Mouse (Mus musculus) liver, embryonic 12.5 days (tissue): ENCODE results near the gene 4930518I15Rik. TPM values are rescaled to one million over a fixed set of nuclear protein-coding genes. Genes with fewer than 3 reads are reported as not detected.

Experiments
- ATAC-seq: fragments of 200-750 bp; cut with Nextera tagmentation; 2 replicates; pipeline ENCODE4 v1.8.0; 2017; ENCODE audit warnings: moderate number of reproducible peaks, mild to moderate bottlenecking, moderate library complexity
- H3K27ac ChIP-seq: fragments of 300-500 bp; sonication (generic); 2 replicates; pipeline ENCODE4 v1.5.1; 2016; ENCODE audit warnings: mild to moderate bottlenecking
- H3K27me3 ChIP-seq: fragments of 300-500 bp; sonication (generic); replicated peaks from 2 replicates; pipeline ENCODE4 v1.6.1; 2016; ENCODE audit warnings: mild to moderate bottlenecking, moderate library complexity
- H3K36me3 ChIP-seq: fragments of 300-500 bp; sonication (generic); 2 replicates; pipeline ENCODE4 v1.6.1; 2016; ENCODE audit warnings: mild to moderate bottlenecking, moderate library complexity
- H3K4me1 ChIP-seq: fragments of 300-500 bp; sonication (generic); 2 replicates; pipeline ENCODE4 v1.6.1; 2016
- H3K4me2 ChIP-seq: fragments of 300-500 bp; sonication (generic); 2 replicates; pipeline ENCODE4 v1.6.1; 2016; ENCODE audit warnings: mild to moderate bottlenecking, moderate library complexity
- H3K4me3 ChIP-seq: fragments of 300-500 bp; sonication (generic); 2 replicates; pipeline ENCODE4 v1.5.1; 2016; ENCODE audit warnings: mild to moderate bottlenecking, moderate library complexity
- H3K9ac ChIP-seq: fragments of 300-500 bp; sonication (generic); 2 replicates; pipeline ENCODE4 v1.6.1; 2016; ENCODE audit warnings: mild to moderate bottlenecking, moderate library complexity
- H3K9me3 ChIP-seq: fragments of 300-500 bp; sonication (generic); replicated peaks from 2 replicates; pipeline ENCODE4 v1.6.1; 2016; ENCODE audit warnings: mild to moderate bottlenecking, moderate library complexity
- WGBS: fragments of 180-500 bp; shearing (Covaris S2); methylation state at CpG from one replicate; pipeline ENCODE4 v1.1.7; 2016; ENCODE audit not compliant: insufficient replicate concordance; 5-methylcytosine and 5-hydroxymethylcytosine counted together
- polyA plus RNA-seq: library from polyadenylated mRNA; unstranded; fragments of >200 nt; fragmentation: Nextera tagmentation; extraction: Ambion mirVana; gene quantifications from 2 replicates; pipeline ENCODE4 v1.2.1, GENCODE M21; 2016

The 4930518I15Rik gene
- polyA plus RNA-seq, 1 experiment from 2014 or later = 2.7 TPM

GRCm38 (mm10) chr2:156874047-156874759 is 16.5 kb upstream of the 4930518I15Rik start:
- H3K36me3 ChIP-seq = peaks cover 67% of the 10 kb centered on the region
- H3K4me2 ChIP-seq = peak overlapping the region; percentile 31; the same call in 1 of the 2 replicates
- peak overlapping the region; percentile 55 for H3K9ac ChIP-seq
- peak overlapping the region; percentile 45; the same call in 1 of the 2 replicates for H3K27ac ChIP-seq
- H3K9me3 ChIP-seq = no peaks in the 10 kb centered on the region
- WGBS = 66% methylated on average over 8 of the region's 8 CpGs
- H3K4me1 ChIP-seq = peaks cover 52% of the 10 kb centered on the region
- ATAC-seq = 0 out of 2 replicates have a peak, but pooled peaks have one; percentile 40
- H3K4me3 ChIP-seq = no peak overlapping the region
- no peaks in the 10 kb centered on the region for H3K27me3 ChIP-seq

GRCm38 (mm10) chr2:156873629-156874028 is 15.9 kb upstream of the 4930518I15Rik start:
- Histone ChIP-seq H3K9me3 (no peaks in the 10 kb centered on the region), H3K4me1 (peaks cover 52% of the 10 kb centered on the region), H3K4me3 (no peak overlapping the region), H3K4me2 (peak overlapping the region; percentile 31; the same call in 1 of the 2 replicates), H3K9ac (peak overlapping the region; percentile 55), H3K27ac (peak overlapping the region; percentile 45; the same call in 1 of the 2 replicates), H3K36me3 (peaks cover 73% of the 10 kb centered on the region), H3K27me3 (no peaks in the 10 kb centered on the region)
- 24% methylated on average over 5 of the region's 5 CpGs for WGBS
- ATAC-seq = peak; percentile 65

GRCm38 (mm10) chr2:156870519-156870918 is 12.8 kb upstream of the 4930518I15Rik start:
- H3K36me3 ChIP-seq = peaks cover 100% of the 10 kb centered on the region
- 0 out of 2 replicates have a peak overlapping the region, but pooled peaks have one; percentile 21 for H3K27ac ChIP-seq
- peaks cover 54% of the 10 kb centered on the region for H3K4me1 ChIP-seq
- H3K9ac ChIP-seq = no peak overlapping the region
- no peak for ATAC-seq
- no peaks in the 10 kb centered on the region for H3K9me3 ChIP-seq
- 49% methylated on average over 6 of the region's 6 CpGs for WGBS
- no peak overlapping the region for H3K4me2 ChIP-seq
- no peaks in the 10 kb centered on the region for H3K27me3 ChIP-seq
- no peak overlapping the region for H3K4me3 ChIP-seq

GRCm38 (mm10) chr2:156869554-156869953 is 11.8 kb upstream of the 4930518I15Rik start:
- no peak overlapping the region for H3K4me3 ChIP-seq
- H3K4me1 ChIP-seq = peaks cover 60% of the 10 kb centered on the region
- H3K4me2 ChIP-seq = no peak overlapping the region
- peaks cover 100% of the 10 kb centered on the region for H3K36me3 ChIP-seq
- 87% methylated on average over 7 of the region's 7 CpGs for WGBS
- no peak overlapping the region for H3K9ac ChIP-seq
- no peak overlapping the region for H3K27ac ChIP-seq
- no peaks in the 10 kb centered on the region for H3K27me3 ChIP-seq
- ATAC-seq = no peak
- H3K9me3 ChIP-seq = no peaks in the 10 kb centered on the region

GRCm38 (mm10) chr2:156868994-156869393 is 11.2 kb upstream of the 4930518I15Rik start:
- H3K9ac ChIP-seq = no peak overlapping the region
- no peaks in the 10 kb centered on the region for H3K27me3 ChIP-seq
- no peak overlapping the region for H3K4me3 ChIP-seq
- 68% methylated on average over 8 of the region's 8 CpGs for WGBS
- peaks cover 60% of the 10 kb centered on the region for H3K4me1 ChIP-seq
- no peak overlapping the region for H3K4me2 ChIP-seq
- no peaks in the 10 kb centered on the region for H3K9me3 ChIP-seq
- peaks cover 97% of the 10 kb centered on the region for H3K36me3 ChIP-seq
- peak overlapping the region; percentile 39; the same call in 1 of the 2 replicates for H3K27ac ChIP-seq
- no peak for ATAC-seq

GRCm38 (mm10) chr2:156864481-156864880 is 6.7 kb upstream of the 4930518I15Rik start:
- Histone ChIP-seq H3K9me3 (no peaks in the 10 kb centered on the region), H3K9ac (peak overlapping the region; percentile 99), H3K36me3 (peaks cover 55% of the 10 kb centered on the region), H3K27me3 (no peaks in the 10 kb centered on the region), H3K4me3 (peak overlapping the region; percentile 97), H3K4me1 (peaks cover 59% of the 10 kb centered on the region), H3K27ac (peak overlapping the region; percentile 96), H3K4me2 (peak overlapping the region; percentile 75)
- ATAC-seq = no peak
- WGBS = 68% methylated on average over 3 of the region's 3 CpGs

GRCm38 (mm10) chr2:156863487-156864160 is 5.9 kb upstream of the 4930518I15Rik start:
- H3K4me3 ChIP-seq = peak overlapping the region; percentile 97
- H3K4me2 ChIP-seq = peak overlapping the region; percentile 75
- WGBS = under 1% methylated on average over 28 of the region's 28 CpGs
- H3K9ac ChIP-seq = peak overlapping the region; percentile 99
- no peaks in the 10 kb centered on the region for H3K27me3 ChIP-seq
- H3K36me3 ChIP-seq = peaks cover 53% of the 10 kb centered on the region
- H3K27ac ChIP-seq = peak overlapping the region; percentile 96
- ATAC-seq = peak; percentile 57
- H3K9me3 ChIP-seq = no peaks in the 10 kb centered on the region
- peaks cover 51% of the 10 kb centered on the region for H3K4me1 ChIP-seq

GRCm38 (mm10) chr2:156862772-156863486 is 5.2 kb upstream of the 4930518I15Rik start, which contains the start of gene Rab5if:
Rab5if (plus strand) TSS chr2:156863128.
- Histone ChIP-seq H3K27me3 (no peaks in the 10 kb centered on the region), H3K4me2 (peak within 1 kb of the TSS; percentile 75)

GRCm38 (mm10) chr2:156862041-156862717 is 4.4 kb upstream of the 4930518I15Rik start:
- ATAC-seq = no peak
- peaks cover 43% of the 10 kb centered on the region for H3K4me1 ChIP-seq
- WGBS = under 1% methylated on average over 19 of the region's 19 CpGs

More at GRCm38 (mm10) chr2:156862772-156863486, 5.2 kb upstream of the 4930518I15Rik start, which contains the start of gene Rab5if:
- Histone ChIP-seq H3K9ac (peak within 1 kb of the TSS; percentile 99), H3K4me1 (peaks cover 49% of the 10 kb centered on the region), H3K4me3 (peak within 1 kb of the TSS; percentile 97), H3K9me3 (no peaks in the 10 kb centered on the region), H3K36me3 (peaks cover 53% of the 10 kb centered on the region), H3K27ac (peak within 1 kb of the TSS; percentile 96)
- WGBS = under 1% methylated on average over 95 of the region's 98 CpGs
- ATAC-seq = peak; percentile 94

GRCm38 (mm10) chr2:156858671-156859070 is 925 bp upstream of the 4930518I15Rik start:
- 81% methylated on average over 7 of the region's 7 CpGs for WGBS
- Histone ChIP-seq H3K36me3 (peaks cover 49% of the 10 kb centered on the region), H3K4me2 (no peak overlapping the region), H3K9ac (no peak overlapping the region), H3K9me3 (no peaks in the 10 kb centered on the region), H3K27ac (no peak overlapping the region), H3K27me3 (no peaks in the 10 kb centered on the region), H3K4me3 (no peak overlapping the region), H3K4me1 (peaks cover 17% of the 10 kb centered on the region)
- no peak for ATAC-seq

More at GRCm38 (mm10) chr2:156862041-156862717, 4.4 kb upstream of the 4930518I15Rik start:
- Histone ChIP-seq H3K27me3 (no peaks in the 10 kb centered on the region), H3K9ac (peak overlapping the region; percentile 80), H3K36me3 (peaks cover 50% of the 10 kb centered on the region), H3K9me3 (no peaks in the 10 kb centered on the region), H3K4me3 (peak overlapping the region; percentile 97), H3K27ac (peak overlapping the region; percentile 96), H3K4me2 (peak overlapping the region; percentile 75)

- H3K27ac ChIP-seq = peak overlapping the region; percentile 60
- peaks cover 17% of the 10 kb centered on the region for H3K4me1 ChIP-seq
- WGBS = 71% methylated on average over 3 of the region's 3 CpGs
- no peaks in the 10 kb centered on the region for H3K27me3 ChIP-seq
- H3K4me3 ChIP-seq = no peak overlapping the region
- H3K9me3 ChIP-seq = no peaks in the 10 kb centered on the region
- peaks cover 51% of the 10 kb centered on the region for H3K36me3 ChIP-seq
- no peak overlapping the region for H3K4me2 ChIP-seq
- no peak for ATAC-seq
- no peak overlapping the region for H3K9ac ChIP-seq
Observed at GRCm38 (mm10) chr2:156857385-156857791, 358 bp downstream of the 4930518I15Rik start.
